Mouse (Mus musculus) embryonic stem cell, embryonic (primary cell): Measurements from ENCODE around the gene Cd248.

Experiments
- CTCF ChIA-PET, 4 experiments: fragments of 300-600 bp in 2 of 4; fragments of 350-600 bp in 2 of 4; sonication (Branson Sonifier 250); formaldehyde crosslinking; loops; one replicate each; lab custom pipeline; 2022; ENCODE audit warnings: inconsistent platforms in 2 of 4; lab: Charles Lee
- POLR2A ChIA-PET, 4 experiments: fragments of 300-600 bp in 2 of 4; fragments of 350-600 bp in 2 of 4; sonication (Branson Sonifier 250); formaldehyde crosslinking; loops; one replicate each; lab custom pipeline; 2022; ENCODE audit warnings: antibody characterized with exemption in 4 of 4, inconsistent platforms in 1 of 4; lab: Charles Lee

The Cd248 gene

GRCm38 (mm10) chr19:5079279-5079678, 11.4 kb downstream of the Cd248 start:
- ChIA-PET CTCF (interaction anchor here (0.8 to 4.2 kb wide), 10 partner anchors 9 to 410 kb away, joined by 3 to 17 read pairs (median 4); partner anchors contain the start of gene Yif1a (in 1 of the 4)), POLR2A (interaction anchor here in 2 of 4 experiments (0.6 to 3.9 kb wide), 6 partner anchors 12 to 309 kb away, joined by 3 to 14 read pairs (median 4); partner anchors contain the start of gene Cd248 (in 1 of the 2))

GRCm38 (mm10) chr19:5082005-5082404, 14.1 kb downstream of the Cd248 start:
- ChIA-PET CTCF (interaction anchor here (1.0 to 4.2 kb wide), 13 partner anchors 9 to 69 kb away, joined by 3 to 20 read pairs (median 7); partner anchors contain the start of genes Rin1 (in 3 of the 4) and Cd248 (in 1 of the 4)), POLR2A (interaction anchor here (0.6 to 3.9 kb wide), 13 partner anchors 8 to 58 kb away, joined by 3 to 17 read pairs (median 4); partner anchors contain the start of genes Slc29a2 (in 2 of the 4), AC124502.3 (in 1 of the 4), B4gat1 (in 1 of the 4) and Cd248 (in 1 of the 4))

- ChIA-PET POLR2A (interaction anchor here in 3 of 4 experiments (0.7 to 3.9 kb wide), 10 partner anchors 9 to 566 kb away, joined by 3 to 17 read pairs (median 4); partner anchors contain the start of genes Slc29a2 (in 2 of the 3) and Klc2 (in 1 of the 3)), CTCF (interaction anchor here in 3 of 4 experiments (0.8 to 4.2 kb wide), 12 partner anchors 9 to 69 kb away, joined by 3 to 20 read pairs (median 7); partner anchors contain the start of gene Rin1 (in 3 of the 3))
These were observed 14.7 kb downstream of the Cd248 start for GRCm38 (mm10) chr19:5082596-5082995.

- ChIA-PET CTCF (interaction anchor here in 3 of 4 experiments (1.0 to 2.6 kb wide), 3 partner anchors 30 to 67 kb away, joined by 5 to 8 read pairs (median 7); no protein-coding TSS in a partner anchor), POLR2A (interaction anchor here in 3 of 4 experiments (0.5 to 3.4 kb wide), 3 partner anchors 12 to 699 kb away, joined by 3 to 15 read pairs (median 3); no protein-coding TSS in a partner anchor)
These were observed 16.3 kb downstream of the Cd248 start for GRCm38 (mm10) chr19:5083961-5084833.

- ChIA-PET POLR2A (interaction anchor here in 2 of 4 experiments (0.5 to 0.7 kb wide), 2 partner anchors 12 to 700 kb away, joined by 3 read pairs; no protein-coding TSS in a partner anchor), CTCF (interaction anchor here in 1 of 4 experiments (1.0 kb wide), 1 partner anchor 34 kb away, joined by 5 read pairs; no protein-coding TSS in a partner anchor)
These were observed 16.9 kb downstream of the Cd248 start for GRCm38 (mm10) chr19:5084834-5085144.

GRCm38 (mm10) chr19:5085145-5085863, 17.4 kb downstream of the Cd248 start, which contains the start of gene Tmem151a:
Gene Tmem151a, minus strand, starts transcription at chr19:5085531.
- ChIA-PET CTCF (interaction anchor here in 3 of 4 experiments (0.7 to 1.3 kb wide), 7 partner anchors 34 to 646 kb away, joined by 3 to 10 read pairs (median 4); partner anchors contain the start of gene Rin1 (in 1 of the 3)), POLR2A (interaction anchor here in 3 of 4 experiments (0.5 to 1.5 kb wide), 8 partner anchors 12 to 700 kb away, joined by 3 to 6 read pairs (median 3); partner anchors contain the start of genes AI837181 (in 1 of the 3) and Drap1 (in 1 of the 3))

GRCm38 (mm10) chr19:5086533-5086932, 18.7 kb downstream of the Cd248 start:
- CTCF ChIA-PET, result interaction anchor here (0.5 to 1.3 kb wide), 6 partner anchors 11 to 97 kb away, joined by 3 to 5 read pairs (median 3); partner anchors contain the start of gene Rin1 (in 1 of the 4)
- POLR2A ChIA-PET, result interaction anchor here in 2 of 4 experiments (0.6 to 3.8 kb wide), 8 partner anchors 12 to 853 kb away, joined by 3 to 19 read pairs (median 4); partner anchors contain the start of genes AI837181 (in 1 of the 2), Cnih2 (in 1 of the 2), Drap1 (in 1 of the 2) and Rab1b (in 1 of the 2)

- POLR2A ChIA-PET, result interaction anchor here (0.6 to 3.8 kb wide), 81 partner anchors 9 to 1073 kb away, joined by 3 to 27 read pairs (median 5); partner anchors contain the start of genes Rab1b (in 3 of the 4), Rin1 (in 3 of the 4), Cd248 (in 2 of the 4) and Cfl1 (in 2 of the 4)
- CTCF ChIA-PET, result interaction anchor here (0.6 to 2.4 kb wide), 51 partner anchors 8 to 919 kb away, joined by 3 to 27 read pairs (median 4); partner anchors contain the start of genes Rin1 (in 2 of the 4), Brms1 (in 1 of the 4), Klc2 (in 1 of the 4) and Rab1b (in 1 of the 4)
These were observed 20.2 kb downstream of the Cd248 start, which contains the start of gene Yif1a for GRCm38 (mm10) chr19:5087884-5088728. Gene Yif1a, plus strand, starts transcription at chr19:5088538.

- ChIA-PET CTCF (interaction anchor here in 3 of 4 experiments (0.6 to 2.4 kb wide), 5 partner anchors 20 to 194 kb away, joined by 3 to 17 read pairs (median 4); no protein-coding TSS in a partner anchor), POLR2A (interaction anchor here in 3 of 4 experiments (0.7 to 3.8 kb wide), 11 partner anchors 8 to 400 kb away, joined by 3 to 19 read pairs (median 5); partner anchors contain the start of genes AI837181 (in 1 of the 3), Cfl1 (in 1 of the 3), Drap1 (in 1 of the 3) and Rab1b (in 1 of the 3))
These were observed 21.4 kb downstream of the Cd248 start for GRCm38 (mm10) chr19:5089324-5089723.

GRCm38 (mm10) chr19:5092083-5092482, 24.2 kb downstream of the Cd248 start:
- ChIA-PET POLR2A (interaction anchor here in 2 of 4 experiments (1.1 to 4.6 kb wide), 5 partner anchors 9 to 42 kb away, joined by 3 to 29 read pairs (median 5); partner anchors contain the start of genes Rab1b (in 1 of the 2) and Rin1 (in 1 of the 2)), CTCF (interaction anchor here in 2 of 4 experiments (0.9 to 1.5 kb wide), 2 partner anchors 17 to 20 kb away, joined by 3 to 6 read pairs; no protein-coding TSS in a partner anchor)

- CTCF ChIA-PET, result interaction anchor here in 1 of 4 experiments (1.2 to 1.3 kb wide), 2 partner anchors 24 to 40 kb away, joined by 3 to 4 read pairs; partner anchors contain the start of gene Klc2
These were observed 25.8 kb downstream of the Cd248 start for GRCm38 (mm10) chr19:5093481-5094242.

GRCm38 (mm10) chr19:5094243-5094632, 26.4 kb downstream of the Cd248 start:
- POLR2A ChIA-PET, result interaction anchor here in 3 of 4 experiments (0.8 to 4.6 kb wide), 10 partner anchors 9 to 676 kb away, joined by 3 to 29 read pairs (median 3); partner anchors contain the start of genes Rab1b (in 2 of the 3) and Klc2 (in 1 of the 3)
- CTCF ChIA-PET, result interaction anchor here in 3 of 4 experiments (1.0 to 1.5 kb wide), 5 partner anchors 41 to 57 kb away, joined by 3 to 4 read pairs (median 3); no protein-coding TSS in a partner anchor

More at GRCm38 (mm10) chr19:5093481-5094242, 25.8 kb downstream of the Cd248 start:
- POLR2A ChIA-PET, result interaction anchor here in 2 of 4 experiments (0.6 to 4.6 kb wide), 5 partner anchors 12 to 43 kb away, joined by 3 to 29 read pairs (median 5); partner anchors contain the start of genes Rab1b (in 1 of the 2) and Rin1 (in 1 of the 2)

- POLR2A ChIA-PET, result interaction anchor here (0.5 to 4.6 kb wide), 19 partner anchors 8 to 675 kb away, joined by 3 to 29 read pairs (median 3); partner anchors contain the start of genes Rab1b (in 2 of the 4) and Klc2 (in 1 of the 4)
- CTCF ChIA-PET, result interaction anchor here (0.5 to 1.6 kb wide), 13 partner anchors 13 to 537 kb away, joined by 3 to 6 read pairs (median 3); partner anchors contain the start of gene Klc2 (in 1 of the 4)
These were observed 27.0 kb downstream of the Cd248 start for GRCm38 (mm10) chr19:5094746-5095417.
